Mouse (Mus musculus) kidney, adult 8-10 months (tissue): ENCODE data around the gene Ppp1r1c.

ENCODE experiments used
- DNase-seq, 2 experiments: peaks; one replicate each; pipeline ENCODE4 v3.0.0; 2022

The Ppp1r1c gene

DNA sequence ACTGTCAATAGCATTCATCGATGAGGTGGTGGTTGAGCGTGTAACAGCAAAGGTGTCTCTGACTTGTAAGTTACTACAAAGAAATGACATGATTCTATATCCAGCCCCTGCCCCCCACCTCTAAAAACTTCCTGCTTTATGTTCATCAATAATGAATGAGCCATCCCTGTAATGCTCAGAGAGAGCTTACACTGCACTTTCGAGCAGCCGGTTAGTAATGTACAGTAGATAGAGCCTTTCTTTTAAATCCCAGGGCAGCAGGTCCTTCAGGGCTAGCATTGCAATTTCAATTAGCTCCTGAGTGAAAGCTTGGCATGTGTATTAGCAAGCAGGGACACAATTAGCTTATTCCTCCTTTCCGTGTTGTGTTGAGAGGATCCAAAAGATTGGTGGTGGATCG, at the start of gene Ppp1r1c:
Gene Ppp1r1c (plus strand): TSS at position 206 of the 400 bp plus-strand sequence.
- no peak for DNase-seq

DNA sequence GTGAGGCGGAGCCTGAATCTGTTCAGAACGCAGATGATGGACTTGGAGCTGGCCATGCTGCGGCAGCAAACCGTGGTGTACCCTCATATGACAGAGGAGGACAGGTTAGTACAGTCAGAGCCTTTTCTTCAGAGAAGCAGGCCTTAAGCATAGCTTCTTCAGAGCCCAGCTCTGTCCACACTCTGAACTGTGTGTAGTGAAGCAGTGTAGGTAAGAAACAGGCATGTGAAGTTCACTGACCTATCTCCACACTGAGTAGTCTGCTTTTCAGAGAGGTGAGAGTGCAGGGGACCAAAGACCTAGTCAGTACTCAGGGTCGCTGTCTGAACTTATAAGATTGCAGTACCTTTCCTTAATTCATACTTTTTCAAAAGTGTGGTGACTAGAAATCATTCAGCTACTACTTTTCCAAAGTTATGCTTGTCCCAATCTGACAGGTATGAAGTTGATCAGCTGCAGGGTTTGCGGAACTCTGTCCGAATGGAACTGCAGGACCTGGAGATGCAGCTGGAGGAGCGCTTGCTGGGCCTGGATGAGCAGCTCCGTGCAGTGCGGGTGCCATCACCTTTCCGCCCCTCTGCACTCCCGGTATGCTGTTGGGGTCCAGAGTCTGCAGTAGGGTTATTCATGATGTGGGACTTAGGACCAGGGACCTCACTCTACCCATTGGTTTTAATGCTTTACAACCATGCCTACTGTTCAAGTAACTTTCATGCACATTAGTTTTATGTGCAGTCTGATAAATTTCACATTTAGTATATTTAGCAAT, 47.0 kb upstream of the Ppp1r1c start:
- DNase-seq: peak; percentile 79 to 87

GRCm38 (mm10) chr2:79661486-79662104, 46.0 kb upstream of the Ppp1r1c start:
- DNase-seq: no peak

DNA sequence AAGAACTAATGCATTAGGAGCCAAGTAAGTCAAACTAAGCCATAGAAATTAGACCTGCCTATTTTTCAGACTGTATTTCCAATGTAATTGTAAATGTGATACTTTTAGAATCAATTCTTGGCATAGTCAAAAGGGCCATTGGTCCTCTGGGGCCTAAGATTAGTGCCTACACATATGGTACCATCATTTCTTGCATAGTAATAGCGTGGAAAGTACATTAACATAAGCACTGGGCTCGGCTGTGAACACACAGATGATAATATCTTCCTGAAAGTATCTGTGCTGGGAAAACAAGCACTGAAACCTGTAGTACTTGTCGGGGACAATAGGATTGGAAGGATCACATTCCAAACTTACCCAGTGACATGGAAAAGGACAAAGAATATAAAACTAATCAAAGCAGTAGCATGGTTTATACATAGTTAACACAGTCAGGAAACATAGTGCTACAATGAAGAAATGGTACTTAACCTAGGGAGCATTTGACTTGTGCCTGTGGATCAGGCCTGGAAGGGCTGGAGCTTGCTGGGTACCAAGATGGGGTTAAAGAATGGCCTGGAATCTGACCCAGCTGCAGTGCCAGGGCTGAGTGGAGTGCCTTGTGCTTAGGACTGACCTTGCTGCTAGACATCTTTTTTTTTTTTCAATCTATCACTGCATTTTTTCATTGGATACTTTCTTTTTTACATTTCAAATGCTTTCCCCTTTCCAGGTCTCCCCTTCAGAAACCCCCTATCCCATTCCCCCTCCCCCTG, 42.9 kb upstream of the Ppp1r1c start:
- peak; percentile 58 to 66 for DNase-seq

- DNase-seq: no peak
Measured at GRCm38 (mm10) chr2:79665492-79665891, 42.1 kb upstream of the Ppp1r1c start.

DNA sequence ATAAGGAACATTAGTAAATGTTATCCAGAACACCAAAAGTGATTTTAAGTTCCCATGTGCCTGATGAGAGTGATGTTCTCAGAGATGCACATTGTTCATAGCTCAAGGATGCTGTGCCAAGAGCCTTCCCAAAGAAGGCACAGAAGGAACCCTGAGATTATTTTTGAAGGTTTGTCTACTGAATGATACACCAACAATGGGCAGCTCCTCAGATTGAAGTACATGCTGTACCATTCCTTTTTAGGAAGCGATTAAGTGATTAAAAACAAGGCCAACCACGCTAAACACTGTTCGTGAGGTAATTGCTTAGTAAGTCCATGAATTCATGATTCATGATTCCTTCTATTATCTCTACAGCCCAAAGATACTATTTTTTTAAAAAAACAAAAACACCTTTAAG, 32.3 kb upstream of the Ppp1r1c start:
- no peak for DNase-seq

DNA sequence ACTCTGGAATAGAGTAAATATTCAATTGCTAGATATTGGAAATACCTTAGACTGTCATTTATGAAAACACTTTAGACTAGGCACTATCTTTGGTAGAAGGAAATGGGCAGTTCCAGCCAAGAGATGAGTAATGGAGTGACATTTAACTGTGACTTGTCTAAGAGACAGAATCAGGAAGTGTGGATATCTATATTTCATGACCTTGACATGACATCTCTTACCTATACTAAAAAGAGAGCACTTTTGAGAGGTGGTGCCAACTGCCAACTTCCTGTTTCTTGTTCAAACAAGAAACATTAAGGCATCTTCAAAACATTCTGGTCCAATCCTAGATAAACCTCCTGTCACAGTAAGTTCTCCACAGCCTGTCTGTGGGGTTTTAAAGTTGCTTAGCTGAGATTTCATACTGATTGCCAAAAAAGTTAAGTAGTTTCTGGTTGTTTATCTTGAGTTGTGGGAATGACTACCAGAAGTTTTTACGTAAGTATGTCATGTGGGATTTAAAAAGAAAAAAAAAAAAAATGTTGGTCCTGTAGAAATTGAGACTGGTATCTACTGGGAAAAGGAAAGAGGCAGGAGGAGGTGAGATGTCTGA, 29.8 kb upstream of the Ppp1r1c start:
- DNase-seq: no peak

DNA sequence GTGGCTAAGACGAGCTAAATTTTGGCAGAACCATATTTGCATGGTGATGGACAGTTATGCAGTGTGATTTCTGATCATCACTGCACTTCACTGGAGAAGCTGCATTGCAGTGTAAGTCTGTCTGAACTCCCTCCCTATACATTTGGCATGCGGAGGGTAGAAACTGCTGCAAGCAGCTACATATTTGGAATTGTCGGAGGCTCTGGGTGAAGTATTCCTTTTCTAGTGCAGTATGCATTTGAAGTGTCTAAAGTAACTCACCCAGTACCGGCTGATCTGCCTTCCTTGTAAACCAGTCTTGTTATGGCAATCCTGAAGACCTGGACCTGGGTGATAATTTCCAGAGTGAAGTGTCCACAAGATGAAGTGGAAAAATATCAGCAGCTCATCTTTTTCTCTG, 25.9 kb upstream of the Ppp1r1c start:
- no peak for DNase-seq

DNA sequence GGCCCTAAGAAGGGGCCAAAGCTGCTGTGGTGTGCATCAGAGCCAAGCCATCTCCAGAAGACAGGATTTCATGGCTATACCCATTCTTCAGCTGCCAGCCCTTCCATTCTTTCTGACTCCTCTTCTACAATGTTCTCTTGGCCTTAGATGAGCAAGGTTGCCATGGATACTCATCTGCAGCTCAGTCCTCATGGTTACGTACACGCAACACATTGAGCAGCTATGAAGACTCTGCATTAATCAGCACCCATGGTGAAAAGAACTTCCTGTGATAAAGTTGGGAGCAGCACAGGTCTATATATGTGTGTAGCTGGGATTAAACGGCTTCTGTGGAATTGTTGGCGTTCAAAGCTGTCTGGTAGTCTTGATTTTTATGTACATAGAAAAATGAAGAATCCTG, 24.3 kb upstream of the Ppp1r1c start:
- no peak for DNase-seq

- no peak for DNase-seq
Measured at GRCm38 (mm10) chr2:79690838-79691237, 16.7 kb upstream of the Ppp1r1c start.

DNA sequence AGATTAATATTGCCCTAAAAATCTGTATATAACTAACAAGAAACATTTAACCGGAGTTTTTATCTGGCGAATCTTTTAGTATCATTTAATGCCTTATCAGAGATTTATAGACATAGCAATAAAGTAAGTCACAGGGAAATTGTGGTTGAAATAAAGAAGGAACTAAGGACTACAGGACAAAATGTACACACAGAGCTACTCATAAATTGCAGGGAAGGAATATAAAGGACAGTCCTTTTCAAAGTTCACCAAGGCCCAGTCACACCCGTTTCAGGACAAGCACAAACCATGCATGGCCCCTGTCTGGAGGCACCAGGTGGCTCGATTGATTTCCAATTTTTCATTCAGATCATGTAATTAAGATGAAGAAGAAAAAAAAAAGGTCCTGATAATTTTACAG, 12.4 kb upstream of the Ppp1r1c start:
- DNase-seq: no peak

GRCm38 (mm10) chr2:79695939-79696338, 11.6 kb upstream of the Ppp1r1c start:
- no peak for DNase-seq

- DNase-seq: no peak
Measured at GRCm38 (mm10) chr2:79696478-79697230, 10.9 kb upstream of the Ppp1r1c start.

- DNase-seq: no peak
Measured at GRCm38 (mm10) chr2:79698166-79698565, 9.4 kb upstream of the Ppp1r1c start.

DNA sequence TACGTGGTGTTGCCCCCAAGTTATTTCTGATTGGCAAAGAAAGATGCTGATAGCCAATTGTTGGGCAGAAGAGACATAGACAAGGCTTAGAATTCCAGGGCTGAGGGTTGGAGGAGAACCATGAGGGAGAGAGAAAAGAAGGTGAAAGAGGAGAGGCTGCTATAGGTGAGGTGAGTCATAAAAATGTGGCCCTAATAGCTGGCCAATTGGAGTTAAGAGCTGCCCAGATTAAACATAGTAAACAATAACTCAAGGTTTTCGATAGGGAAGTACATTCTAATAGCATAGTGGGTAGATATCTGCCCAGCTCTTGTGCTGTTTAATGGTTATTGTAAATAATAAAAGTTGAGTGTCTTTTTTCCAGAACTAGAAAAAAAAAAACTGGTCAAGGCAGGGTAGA, 2.8 kb upstream of the Ppp1r1c start:
- no peak for DNase-seq

DNA sequence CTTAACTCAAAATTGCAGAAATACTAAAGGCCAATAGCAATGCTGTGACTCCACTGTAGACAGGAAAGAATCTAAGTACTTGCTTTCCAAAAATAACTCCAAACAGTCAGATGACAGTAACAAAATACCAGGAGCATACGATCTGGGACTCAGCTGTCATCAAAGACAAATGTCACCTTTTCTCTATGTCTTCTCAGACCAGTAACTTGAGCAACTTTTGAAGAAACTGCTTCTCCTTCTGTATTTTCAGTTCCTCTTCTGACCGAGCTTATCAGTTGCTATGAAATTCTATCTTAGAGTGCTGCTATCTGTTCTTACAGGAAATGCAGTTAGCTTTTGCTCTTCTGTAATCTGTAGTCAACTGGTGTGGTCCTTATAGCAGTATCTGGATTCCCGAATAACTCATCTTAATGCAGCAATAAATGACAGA, 6.1 kb downstream of the Ppp1r1c start:
- no peak for DNase-seq

DNA sequence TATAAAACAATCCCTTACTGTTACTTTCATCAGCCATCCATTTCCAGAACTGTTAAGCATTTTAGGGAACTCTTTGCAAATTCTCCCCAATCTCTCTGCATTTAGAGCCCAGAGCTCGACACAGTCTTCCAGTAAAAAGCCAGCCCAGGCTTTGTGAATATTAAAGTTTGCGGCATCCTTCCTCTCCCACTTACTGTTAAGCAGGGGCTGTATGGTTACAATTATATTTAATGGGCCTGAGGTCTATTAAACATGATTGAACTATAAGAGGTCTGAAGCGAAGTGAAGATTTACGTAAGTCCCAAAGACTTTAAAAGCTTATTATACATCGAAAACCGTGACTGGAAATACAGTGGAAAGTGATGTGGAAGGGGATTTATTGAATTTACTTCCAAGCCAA, 7.2 kb downstream of the Ppp1r1c start:
- DNase-seq: no peak

DNA sequence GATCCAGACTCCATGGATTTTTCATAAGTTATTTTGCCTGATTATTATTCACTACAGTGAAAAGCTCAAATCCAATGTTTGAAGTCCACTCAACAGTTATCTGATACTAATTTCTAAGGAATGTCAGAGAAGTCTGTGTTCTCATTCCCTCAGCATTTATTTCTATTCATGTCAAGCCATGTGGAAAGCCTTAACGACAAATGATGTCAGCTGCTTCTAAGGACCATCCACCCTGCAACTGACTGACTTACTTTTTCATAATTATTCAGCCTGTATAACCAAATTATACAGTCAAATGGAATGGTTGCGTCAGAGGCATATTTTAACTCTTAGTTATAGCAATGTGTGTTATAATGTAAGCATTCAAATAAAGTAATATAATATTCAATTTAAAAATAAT, 8.3 kb downstream of the Ppp1r1c start:
- DNase-seq: no peak

DNA sequence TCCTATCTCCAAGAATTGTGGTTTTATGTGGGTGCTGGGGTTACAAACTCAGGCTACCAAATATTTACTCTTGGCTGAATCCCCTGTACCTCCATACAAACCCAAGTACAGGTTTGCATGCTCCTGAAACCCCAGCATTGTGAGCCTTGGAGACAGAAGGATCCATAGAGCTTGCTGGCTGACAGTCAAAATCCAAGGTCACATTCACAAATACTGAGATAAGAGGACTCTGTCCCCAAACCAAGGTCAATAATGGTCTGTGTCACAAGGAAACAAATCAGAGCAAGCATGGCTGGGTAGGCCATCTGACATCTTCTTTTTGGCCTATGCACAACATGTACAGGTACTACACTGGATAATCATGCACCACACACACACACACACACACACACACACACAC, 10.3 kb downstream of the Ppp1r1c start:
- no peak for DNase-seq

DNA sequence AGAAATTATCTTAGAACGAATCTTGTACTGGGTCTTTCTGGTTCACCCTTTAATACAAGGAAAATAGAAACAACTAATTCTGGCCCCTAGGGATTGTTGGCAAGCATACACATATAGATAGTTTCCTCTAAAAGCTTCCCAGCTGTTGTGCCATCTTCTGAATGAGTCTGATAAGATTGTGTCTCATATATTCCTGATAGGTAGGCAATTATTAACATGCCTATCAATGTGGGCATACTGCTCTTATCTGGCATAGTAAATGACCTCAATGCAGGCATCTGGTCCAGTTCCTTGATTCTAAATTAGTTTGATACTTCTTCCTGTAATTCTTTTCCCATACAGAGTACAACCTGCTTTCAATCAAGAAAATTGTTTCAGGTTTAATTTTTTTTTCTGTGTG, 14.8 kb downstream of the Ppp1r1c start:
- DNase-seq: no peak

DNA sequence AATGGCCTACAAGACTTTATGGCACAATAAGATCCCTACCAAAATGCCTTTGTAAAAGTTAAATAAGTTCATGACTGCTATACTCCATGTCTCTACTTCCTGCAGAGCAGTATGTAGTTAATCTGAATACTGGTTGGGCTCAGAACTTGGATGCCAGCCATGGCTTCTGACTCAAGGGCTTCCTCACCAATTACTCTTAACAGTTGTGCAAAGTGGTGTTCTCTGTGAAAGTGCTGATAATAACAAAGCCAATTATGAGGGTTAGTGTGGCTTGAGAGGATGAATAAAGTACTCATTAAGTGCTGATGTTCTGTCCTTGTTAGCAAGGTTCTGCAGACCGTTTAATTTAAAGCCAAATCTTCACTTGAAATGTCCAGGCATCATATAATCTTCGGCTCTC, 31.4 kb downstream of the Ppp1r1c start:
- DNase-seq: no peak

- DNase-seq: no peak
Measured at GRCm38 (mm10) chr2:79741966-79742365, 34.4 kb downstream of the Ppp1r1c start.

GRCm38 (mm10) chr2:79744164-79744563, 36.6 kb downstream of the Ppp1r1c start:
- no peak for DNase-seq
